Mouse (Mus musculus) urinary bladder, postnatal 36 days (tissue): ENCODE results near the gene Zfp105.

ENCODE experiments used
- DNase-seq, 2 experiments: peaks; one replicate each; pipeline ENCODE4 v3.0.0; 2022; ENCODE audit warnings: low spot score in 2 of 2, mixed read lengths in 1 of 2

Gene Zfp105

DNA sequence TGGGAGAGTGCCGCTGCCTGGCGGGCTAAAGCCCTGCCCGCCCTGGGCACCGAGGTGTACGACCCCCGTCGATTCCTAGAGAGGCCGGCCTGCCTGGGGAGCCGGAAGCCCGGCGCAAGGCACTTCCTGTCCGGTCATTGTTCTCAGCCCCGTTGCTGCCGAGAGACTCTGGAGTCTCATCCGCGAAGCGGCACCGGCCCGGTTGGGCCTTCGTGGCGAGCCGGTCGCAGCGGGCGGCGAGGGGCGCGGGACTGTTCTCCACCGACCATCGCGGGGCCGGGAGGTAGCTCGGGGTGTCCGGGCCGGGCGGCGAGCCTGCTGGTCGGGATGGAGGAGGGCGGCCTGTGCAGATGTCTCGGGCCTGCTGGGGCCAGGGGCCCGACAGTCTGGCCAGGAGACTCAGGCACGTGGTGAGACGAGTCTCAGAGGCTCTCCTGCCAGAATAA, at the start of gene Zfp105:
Gene Zfp105, plus strand, starts transcription at position 137 of the 446 bp plus-strand sequence.
- DNase-seq, result peak; percentile 35 to 58

GRCm38 (mm10) chr9:122874653-122875052, 48.2 kb upstream of the Zfp105 start:
- no peak for DNase-seq

- DNase-seq, result no peak
These were observed 47.7 kb upstream of the Zfp105 start for GRCm38 (mm10) chr9:122875145-122875544.

DNA sequence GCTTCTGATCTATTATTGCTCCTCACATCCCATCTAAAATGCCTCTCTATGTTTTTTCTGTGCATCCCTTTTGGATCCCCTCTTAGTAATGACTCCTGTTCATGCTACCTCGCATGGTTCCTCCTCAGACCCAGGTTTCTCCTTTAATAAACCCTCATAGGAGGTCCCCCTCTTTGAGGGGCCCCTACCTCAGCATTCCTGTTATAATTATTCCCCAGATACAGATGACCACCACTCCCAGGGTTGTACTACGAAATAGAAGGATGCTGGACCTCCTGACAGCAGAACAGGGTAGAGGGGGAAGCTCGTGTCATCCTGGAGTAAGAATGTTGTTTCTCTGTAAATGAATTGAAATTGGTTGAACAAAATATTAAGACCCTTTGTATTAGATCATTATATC, 37.5 kb upstream of the Zfp105 start, which contains the start of gene Zkscan7:
Gene Zkscan7, plus strand, starts transcription at position 301 of the 400 bp plus-strand sequence.
- no peak for DNase-seq

GRCm38 (mm10) chr9:122886372-122887179, 36.3 kb upstream of the Zfp105 start:
- DNase-seq, result peak; percentile 41 to 66

DNA sequence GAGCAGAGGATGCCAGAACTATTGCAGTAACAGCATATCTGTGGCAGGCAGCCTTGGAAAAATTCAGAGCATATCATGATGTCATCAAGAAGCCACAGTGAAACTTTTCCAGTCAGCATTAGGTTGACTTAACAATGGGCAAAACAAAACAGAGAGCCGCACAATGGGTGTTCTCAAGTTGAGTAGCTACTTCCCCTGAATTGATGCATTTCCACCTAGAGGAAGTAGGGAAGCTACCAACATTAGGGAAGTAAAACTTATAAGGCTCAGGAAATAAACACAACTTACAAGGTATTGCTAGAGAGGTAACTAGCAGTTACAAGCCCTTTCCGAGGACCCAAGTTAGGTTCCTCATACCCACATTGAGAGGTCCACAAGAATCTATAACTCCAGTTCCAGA, 21.8 kb upstream of the Zfp105 start:
- DNase-seq, result no peak

GRCm38 (mm10) chr9:122902717-122903535, 19.9 kb upstream of the Zfp105 start:
- DNase-seq, result peak; percentile 28 to 54

GRCm38 (mm10) chr9:122922436-122922835, 436 bp upstream of the Zfp105 start:
- DNase-seq, result no peak

DNA sequence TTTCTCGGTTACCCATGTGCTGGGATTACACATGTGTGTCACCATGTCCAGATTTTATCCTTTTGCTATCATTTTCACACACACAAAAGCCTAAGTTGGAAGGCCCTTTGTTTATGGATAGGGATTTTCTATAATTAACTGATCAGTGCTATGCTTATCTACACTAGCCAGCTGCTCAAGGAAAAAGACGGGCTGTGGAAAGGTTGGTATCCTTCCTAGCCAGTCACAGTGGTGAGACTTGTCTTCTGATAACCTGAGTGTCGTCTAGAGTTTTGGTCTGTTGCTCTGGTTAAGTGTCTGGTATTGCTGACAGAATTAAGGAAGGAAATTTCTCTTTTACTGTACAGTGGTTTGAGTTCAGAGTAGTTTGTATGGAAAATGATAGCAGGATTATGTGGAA, 6.0 kb downstream of the Zfp105 start:
- DNase-seq, result no peak

DNA sequence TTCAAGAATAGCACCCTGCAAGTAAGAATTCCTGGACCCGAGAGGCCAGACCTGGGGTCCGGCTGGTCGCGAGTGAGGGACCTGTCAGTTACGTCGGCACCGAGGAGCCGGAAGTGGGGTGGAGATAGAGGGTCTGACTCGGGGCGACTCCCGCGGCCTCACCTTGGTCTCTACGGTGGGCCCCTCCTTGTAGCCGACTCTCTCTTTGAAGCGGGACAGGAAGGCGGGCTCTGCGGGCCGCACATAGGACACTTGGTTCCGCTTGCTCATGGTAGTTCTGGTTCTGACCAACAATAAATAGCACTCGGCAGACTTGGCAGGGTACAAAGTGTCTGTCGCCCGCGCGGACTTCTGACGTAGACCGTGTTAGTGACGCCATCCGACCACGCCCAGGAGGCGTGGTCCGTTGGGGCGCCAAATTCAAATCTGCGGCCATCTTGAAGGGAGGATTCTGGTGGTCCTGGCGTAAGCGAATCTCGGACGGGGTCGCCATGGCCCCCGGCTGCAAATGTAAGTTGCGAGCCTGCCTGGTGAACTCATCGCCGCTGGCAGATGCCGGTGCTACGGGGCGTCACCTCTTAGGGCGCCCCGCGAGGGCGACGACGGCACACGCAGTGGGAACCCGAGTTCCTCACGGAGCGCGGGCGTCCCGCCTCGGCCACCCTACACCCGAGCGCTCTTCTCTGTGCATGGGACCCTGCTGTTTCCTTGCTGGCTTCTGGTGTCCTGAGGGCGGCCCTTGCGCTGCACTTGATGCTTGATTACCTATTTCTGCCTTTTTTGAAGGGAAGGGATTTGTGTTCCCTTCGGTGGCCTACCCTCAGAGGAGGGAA, 28.0 kb downstream of the Zfp105 start, which contains the start of the genes 1110059G10Rik and Kif15:
Gene 1110059G10Rik, minus strand, starts transcription at position 358 of the 833 bp plus-strand sequence.
Gene Kif15, plus strand, starts transcription at position 404 of the 833 bp plus-strand sequence.
- DNase-seq, result peak; percentile 84 to 89
